Mouse (Mus musculus) subcutaneous adipose tissue, adult 2 months (tissue): ENCODE data around the gene Clcn1. TPM values are rescaled to one million over a fixed set of nuclear protein-coding genes. Genes with fewer than 3 reads are reported as not detected.

ENCODE experiments used
- polyA plus RNA-seq: library from polyadenylated mRNA; depleted of rRNA; stranded (reverse); fragments of >200 nt; gene quantifications from 2 replicates; pipeline ENCODE4 v1.2.3, GENCODE M21; 2012; ENCODE audit warnings: low replicate concordance; rRNA removed

Clcn1 gene
- 0.07 and 0.12 TPM in 2 replicates for polyA plus RNA-seq

GRCm38 (mm10) chr6:42286448-42286847, at the start of gene Clcn1:
TSS of gene Clcn1 (plus strand) at chr6:42286685.

GRCm38 (mm10) chr6:42245711-42246353, 40.7 kb upstream of the Clcn1 start, which contains the start of gene Gstk1:
TSS of gene Gstk1 (plus strand) at chr6:42245935.

DNA sequence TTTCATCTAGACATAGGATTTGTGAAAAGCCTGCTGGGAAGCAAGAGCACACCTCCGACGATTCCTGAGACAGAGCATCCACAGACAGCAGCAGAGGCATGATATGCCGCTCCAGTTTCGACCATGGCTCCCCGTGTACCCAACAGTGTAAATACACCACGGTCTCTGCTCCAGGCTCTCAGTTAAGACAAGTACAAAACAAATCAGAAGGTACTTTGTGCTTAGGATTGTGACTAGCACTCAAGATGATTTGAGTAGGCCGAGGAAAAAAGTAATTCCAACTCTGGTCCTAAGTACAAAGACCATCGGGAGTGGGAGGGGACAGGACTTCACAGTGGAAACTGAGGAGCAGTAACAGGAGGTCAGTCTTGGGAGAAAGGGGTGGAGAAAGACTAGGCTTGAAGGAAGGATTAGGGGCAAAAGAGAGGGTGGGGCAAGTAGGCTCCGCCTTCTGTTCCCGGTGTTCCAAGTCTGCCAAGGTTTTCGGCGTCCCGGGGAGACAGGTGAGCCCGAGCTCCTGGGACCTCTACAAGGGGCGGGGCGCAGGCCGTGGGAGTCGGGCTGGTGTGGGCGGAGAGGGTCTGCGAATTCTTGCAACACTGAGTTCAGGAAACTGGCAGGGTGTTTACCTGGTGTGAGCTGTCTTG, 24.8 kb upstream of the Clcn1 start, which contains the start of gene Tmem139:
Tmem139 (plus strand) TSS at position 447 of the 647 bp plus-strand sequence.

DNA sequence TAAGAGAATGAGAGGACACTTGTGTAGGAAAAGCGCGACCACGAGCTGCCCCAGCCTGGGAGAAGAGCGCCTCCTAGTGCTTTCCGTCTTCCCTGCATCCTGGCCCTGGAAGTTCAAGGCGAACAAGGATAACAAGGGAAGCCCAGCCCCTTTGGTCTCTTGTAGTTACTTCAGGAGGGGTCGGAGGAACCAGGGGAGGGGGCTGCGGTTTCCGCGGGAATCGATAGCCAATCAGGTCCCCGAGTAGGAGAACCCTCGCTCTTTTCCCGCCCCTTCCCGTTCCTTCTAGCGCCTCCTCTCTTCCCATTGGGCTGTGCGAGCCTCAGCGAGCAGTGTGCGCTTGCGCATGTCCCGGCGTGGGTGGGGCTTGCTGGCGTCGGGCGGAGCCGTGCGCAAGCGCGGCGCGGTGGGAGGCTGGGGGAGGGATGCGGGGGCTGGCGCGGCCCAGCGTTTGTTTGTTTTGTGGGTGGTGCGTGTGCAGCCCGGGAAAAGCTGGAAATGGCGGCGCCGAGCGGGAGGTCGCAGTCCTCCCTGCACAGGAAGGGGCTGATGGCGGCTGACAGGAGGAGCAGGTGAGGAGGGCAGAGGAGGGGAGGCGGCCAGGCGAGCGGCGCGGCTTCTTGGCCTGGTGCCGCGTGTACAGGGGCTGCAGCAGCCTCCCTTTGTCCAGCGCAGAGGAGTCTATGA, 21.7 kb upstream of the Clcn1 start, which contains the start of gene Casp2:
Casp2 (plus strand) TSS at position 360 of the 687 bp plus-strand sequence.

DNA sequence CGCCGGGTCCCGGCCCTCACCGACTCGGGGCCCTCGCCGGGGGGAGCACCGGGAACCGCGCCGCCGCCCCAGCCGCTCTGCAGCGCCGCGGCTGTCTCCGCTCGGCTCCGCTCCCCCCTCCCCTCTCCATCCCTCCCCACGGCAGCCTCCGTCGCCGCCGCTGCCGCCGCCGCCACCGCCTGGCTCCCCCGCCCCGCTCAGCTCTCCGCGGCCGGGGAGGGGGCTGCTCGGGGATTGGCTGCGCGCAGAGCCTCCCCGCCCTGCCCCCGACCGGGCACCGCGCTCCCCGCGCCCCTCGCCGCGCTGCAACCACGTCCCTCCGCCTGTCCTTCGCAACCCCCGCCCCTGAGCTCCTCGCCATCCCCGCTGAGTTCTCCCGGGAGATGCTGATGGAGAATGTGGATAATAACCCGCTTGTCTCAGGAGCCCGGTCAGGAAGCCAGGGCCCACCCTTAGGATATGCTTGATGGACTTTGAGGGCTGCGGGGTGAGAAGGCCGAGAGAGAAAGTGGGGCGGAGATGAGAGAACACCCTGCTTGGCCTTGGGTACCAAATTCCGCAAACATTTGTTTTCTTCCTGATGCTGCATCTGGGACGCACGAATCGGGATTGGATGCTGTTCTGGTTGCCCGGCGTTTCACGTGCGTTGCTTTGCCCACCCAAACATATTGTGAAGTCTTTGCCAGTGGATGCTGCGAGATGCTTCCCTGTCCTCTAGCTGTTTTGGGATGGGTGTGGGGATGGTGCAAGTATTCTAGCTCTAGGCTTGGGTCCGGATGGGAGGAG, 38.2 kb downstream of the Clcn1 start, which contains the start of gene Fam131b:
Fam131b (minus strand) TSS at position 162 of the 786 bp plus-strand sequence.

DNA sequence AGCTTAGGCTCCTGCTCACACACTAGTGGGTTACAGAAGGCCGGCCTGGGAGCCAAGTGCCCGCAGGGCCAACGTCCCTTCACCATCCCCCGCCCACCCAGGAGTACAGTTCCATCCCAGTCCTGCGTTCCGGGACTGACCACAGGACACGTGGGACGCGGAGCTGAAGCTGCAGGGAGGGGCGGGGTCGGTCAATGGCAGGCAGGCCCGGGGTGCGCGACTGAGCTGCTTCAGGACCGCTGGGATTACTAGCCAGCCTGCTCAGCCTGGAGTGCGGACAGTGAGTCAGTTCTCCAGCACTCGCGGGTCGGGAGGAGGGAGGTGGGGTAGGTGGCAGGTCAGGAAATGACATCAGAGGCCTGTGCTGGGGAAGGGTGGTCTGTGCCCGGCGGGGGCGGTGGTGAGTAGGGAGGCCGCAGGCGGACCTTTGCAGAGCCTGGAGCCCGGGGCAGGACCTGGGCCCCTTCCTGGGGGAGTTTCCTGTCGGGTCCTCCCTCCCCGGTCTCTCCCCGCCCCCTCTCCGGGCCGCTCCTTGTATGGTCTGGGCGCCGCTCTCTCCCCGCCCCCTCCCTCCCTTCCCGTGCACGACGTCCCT, 63.0 kb downstream of the Clcn1 start, which contains the start of gene Zyx:
Zyx (plus strand) TSS at position 205 of the 595 bp plus-strand sequence.

Other genes starting within 250 kb of the Clcn1 start
- gene Sva, start 248.3 kb upstream of the Clcn1 start, polyA plus RNA-seq: 0.43 TPM in 1 of 2 replicates, not detected in the other
- not detected in 2 replicates for gene Tas2r139, start 145.7 kb upstream of the Clcn1 start, polyA plus RNA-seq
- not detected in 2 replicates for gene Tas2r144, start 71.4 kb upstream of the Clcn1 start, polyA plus RNA-seq
- 38.4 and 87.4 TPM in 2 replicates for gene Gstk1, start 40.8 kb upstream of the Clcn1 start, polyA plus RNA-seq
- gene Tmem139, start 24.7 kb upstream of the Clcn1 start, polyA plus RNA-seq: 1.5 TPM in 1 of 2 replicates, not detected in the other
- 21.7 and 43.2 TPM in 2 replicates for gene Casp2, start 21.7 kb upstream of the Clcn1 start, polyA plus RNA-seq
- gene Fam131b, start 38.0 kb downstream of the Clcn1 start, polyA plus RNA-seq: 1.6 and 5.7 TPM in 2 replicates
- 146 and 348 TPM in 2 replicates for gene Zyx, start 62.9 kb downstream of the Clcn1 start, polyA plus RNA-seq
- gene Epha1, start 86.6 kb downstream of the Clcn1 start, polyA plus RNA-seq: 1.2 and 11.6 TPM in 2 replicates
- gene Tas2r143, start 113.6 kb downstream of the Clcn1 start, polyA plus RNA-seq: 0.19 and 0.63 TPM in 2 replicates
- gene Tas2r135, start 118.7 kb downstream of the Clcn1 start, polyA plus RNA-seq: 0.14 TPM in 1 of 2 replicates, not detected in the other
- not detected in 2 replicates for gene Tas2r126, start 147.8 kb downstream of the Clcn1 start, polyA plus RNA-seq
- gene Olfr458, start 178.5 kb downstream of the Clcn1 start, polyA plus RNA-seq: not detected in 2 replicates
- gene Olfr457, start 189.7 kb downstream of the Clcn1 start, polyA plus RNA-seq: not detected in 2 replicates
- not detected in 2 replicates for gene Olfr456, start 200.5 kb downstream of the Clcn1 start, polyA plus RNA-seq